Mouse (Mus musculus) right cerebral cortex, postnatal 10 days (tissue): Measurements from ENCODE around the gene Nrarp.

Experiments used
- DNase-seq, 2 experiments: peaks; one replicate each; pipeline ENCODE4 v3.0.0; 2021; ENCODE audit warnings: low spot score in 2 of 2

Gene Nrarp

DNA sequence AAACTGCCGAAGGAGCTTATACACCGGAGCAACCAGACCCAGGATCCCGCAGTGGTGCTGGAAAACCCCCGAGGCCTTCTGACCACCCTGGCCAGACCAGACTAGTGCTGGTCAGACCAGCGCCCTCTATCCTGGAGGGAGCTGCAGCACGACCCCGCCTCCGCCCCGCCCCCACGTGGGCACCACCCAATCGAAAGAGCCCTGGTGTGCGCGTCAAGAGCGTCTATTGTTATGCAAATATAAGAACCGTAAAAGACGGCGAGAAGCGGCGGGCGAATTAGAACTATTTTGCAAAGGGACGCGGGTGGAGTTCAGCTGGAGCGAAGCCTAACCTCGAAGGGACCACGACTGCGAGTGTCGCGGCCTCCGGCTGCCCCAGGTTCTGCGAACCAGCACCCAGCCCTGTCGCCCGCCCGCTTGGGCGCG, at the start of gene Nrarp:
Nrarp (plus strand) TSS at position 281 of the 426 bp plus-strand sequence.
- peak; percentile 97 to 98 for DNase-seq

DNA sequence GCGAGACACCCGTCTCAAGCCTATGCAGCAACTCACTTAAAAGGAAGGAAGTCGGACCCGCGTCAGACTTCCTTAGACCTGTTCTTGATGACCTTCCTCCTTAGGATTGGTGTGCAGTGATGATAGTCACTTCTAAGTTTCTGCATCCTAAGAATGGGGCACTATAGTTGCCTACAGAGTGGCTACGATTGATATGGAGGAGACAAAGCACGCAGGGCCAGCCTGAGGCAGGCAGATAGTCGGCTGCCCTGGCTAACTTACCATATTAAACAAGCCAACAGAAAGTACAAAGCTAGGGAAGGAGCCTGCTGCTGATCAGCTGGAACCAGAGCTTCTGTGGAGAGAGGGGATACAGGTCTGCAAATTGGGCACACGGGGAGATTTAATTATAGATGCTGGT, 49.0 kb upstream of the Nrarp start:
- DNase-seq = no peak

- DNase-seq = no peak
These were observed 42.7 kb upstream of the Nrarp start for GRCm38 (mm10) chr2:25137832-25138231.

- no peak for DNase-seq
These were observed 39.4 kb upstream of the Nrarp start for GRCm38 (mm10) chr2:25141185-25141584.

- no peak for DNase-seq
These were observed 38.6 kb upstream of the Nrarp start for GRCm38 (mm10) chr2:25141921-25142320.

DNA sequence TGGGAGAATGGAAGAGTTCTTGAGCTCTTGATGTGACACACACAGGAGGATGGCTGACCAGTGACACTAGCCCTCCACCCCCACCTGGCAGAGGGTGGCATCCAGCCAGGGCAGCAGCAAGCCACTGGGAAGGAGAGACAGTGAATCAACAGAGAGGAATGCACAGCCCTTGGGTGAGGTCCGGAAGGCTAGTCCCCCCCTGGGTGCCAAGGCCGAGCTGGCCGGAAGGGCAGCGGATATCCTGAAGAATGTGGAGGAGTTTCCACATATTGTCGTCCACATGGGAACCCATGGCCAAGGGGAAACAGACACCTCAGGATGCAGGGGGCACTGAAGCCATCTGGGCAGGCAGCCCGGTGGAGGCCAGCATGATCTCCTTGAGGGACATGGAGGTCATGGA, 35.2 kb upstream of the Nrarp start:
- no peak for DNase-seq

- DNase-seq = no peak
These were observed 33.2 kb upstream of the Nrarp start for GRCm38 (mm10) chr2:25147398-25147797.

GRCm38 (mm10) chr2:25147892-25148291, 32.7 kb upstream of the Nrarp start:
- DNase-seq = no peak

DNA sequence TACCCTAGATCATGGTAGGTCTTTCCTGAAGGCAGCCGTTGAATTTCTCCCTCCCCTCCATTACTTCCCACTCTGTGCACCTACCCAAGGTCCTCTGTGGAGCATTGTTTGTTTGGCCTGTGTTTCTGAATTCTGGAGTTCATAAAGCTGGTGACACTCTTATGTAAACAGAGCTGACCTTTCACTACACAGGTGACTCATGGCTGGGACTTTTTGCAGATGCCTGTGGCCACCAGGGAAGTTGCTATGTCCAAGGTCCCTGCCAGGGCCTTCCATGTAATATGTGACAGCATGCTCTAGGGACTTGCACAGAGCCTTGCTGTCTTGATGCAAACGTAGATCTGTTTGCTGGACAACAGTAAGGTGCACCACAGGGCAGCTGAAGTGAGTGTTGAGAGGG, 30.9 kb upstream of the Nrarp start:
- no peak for DNase-seq

DNA sequence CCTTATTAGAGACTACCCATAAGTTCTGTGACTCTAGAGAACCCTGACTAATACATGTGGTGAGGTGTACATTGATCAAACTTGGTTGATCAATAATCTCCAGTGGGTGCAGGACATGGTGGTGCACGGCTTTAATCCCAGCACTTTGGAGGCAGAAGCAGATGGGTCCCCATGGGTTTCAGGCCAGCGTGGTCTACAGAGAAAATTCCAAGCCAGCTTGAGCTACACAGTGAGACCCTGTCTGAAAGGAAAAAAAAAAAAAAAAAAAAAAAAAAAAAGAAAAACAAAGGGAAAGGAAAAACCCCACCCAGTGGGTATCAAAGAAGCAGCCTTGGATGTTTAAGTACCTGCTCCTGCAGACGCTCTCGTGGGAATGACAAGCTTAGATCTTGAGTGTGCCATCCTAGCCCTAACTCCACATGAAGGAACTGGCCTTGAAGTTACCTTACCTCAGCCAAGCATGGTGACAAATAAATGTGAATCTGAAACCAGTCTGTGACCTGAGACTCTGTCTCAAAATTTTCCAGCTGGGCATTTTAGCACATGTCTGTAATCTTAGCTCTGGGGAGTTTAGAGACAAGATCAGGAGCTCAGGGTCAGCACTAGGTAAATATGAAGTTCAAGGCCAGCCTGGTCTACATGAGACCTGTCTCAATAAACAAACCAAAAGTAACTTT, 29.1 kb upstream of the Nrarp start:
- DNase-seq = no peak

GRCm38 (mm10) chr2:25156177-25156576, 24.4 kb upstream of the Nrarp start:
- no peak for DNase-seq

GRCm38 (mm10) chr2:25156990-25157389, 23.6 kb upstream of the Nrarp start:
- no peak for DNase-seq

DNA sequence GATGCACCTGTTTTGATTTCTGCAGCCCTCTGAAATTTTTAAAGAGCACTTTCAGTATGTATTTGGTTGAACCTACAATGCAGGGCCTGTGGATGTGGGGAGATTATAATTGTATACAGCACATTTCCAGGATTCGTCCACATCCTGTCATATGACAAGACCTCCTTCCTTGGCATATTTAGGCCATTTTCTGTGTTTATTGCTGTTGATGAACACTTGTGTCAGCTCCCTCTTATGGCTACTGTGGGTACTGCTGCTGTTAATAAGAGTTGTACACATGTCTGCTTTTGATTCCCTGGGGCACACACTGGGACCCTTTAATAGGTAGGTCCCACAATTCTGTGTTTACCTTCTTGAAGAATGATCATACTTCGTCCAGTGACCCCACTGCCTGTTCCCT, 22.9 kb upstream of the Nrarp start:
- DNase-seq = peak in 1 of 2 experiments; percentile 55

GRCm38 (mm10) chr2:25167481-25167880, 13.1 kb upstream of the Nrarp start:
- no peak for DNase-seq

DNA sequence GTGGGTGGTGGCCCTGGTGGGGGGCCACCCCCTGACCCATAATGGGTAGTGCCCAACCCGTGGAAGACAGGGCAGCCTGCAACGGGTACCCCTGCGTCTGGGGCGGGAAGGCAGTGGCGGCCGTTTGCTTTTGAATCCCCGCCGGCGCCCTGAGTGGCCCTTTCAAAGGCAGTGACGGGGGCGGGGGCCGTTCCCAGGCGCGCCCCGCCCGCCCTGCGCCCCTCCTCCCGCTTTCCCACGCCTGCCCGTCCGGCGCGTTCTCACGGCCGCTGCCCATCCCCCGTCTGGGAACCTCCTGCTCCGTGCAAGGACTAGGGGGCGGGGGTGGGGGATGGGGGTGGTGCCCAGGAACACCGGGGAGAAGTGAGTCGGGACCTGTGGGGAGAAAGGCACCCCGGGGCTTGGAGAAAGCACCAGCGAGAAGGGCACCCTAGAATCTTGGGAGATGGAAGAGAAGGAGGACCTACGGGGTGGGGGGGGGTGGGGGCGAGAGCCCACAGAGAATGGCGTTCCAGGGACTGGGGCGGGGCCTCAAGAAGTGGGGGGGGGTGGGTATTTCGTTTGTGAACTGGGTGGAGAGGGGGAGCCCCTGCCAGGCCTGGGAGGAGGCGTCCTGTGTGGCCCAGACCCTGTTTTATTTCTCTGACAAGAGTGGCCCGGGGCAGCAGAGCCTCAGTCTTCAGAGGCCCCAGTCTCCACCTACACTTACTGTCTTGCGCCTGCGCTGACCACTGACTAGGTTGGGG, 12.5 kb upstream of the Nrarp start:
- DNase-seq = peak; percentile 79 to 84

DNA sequence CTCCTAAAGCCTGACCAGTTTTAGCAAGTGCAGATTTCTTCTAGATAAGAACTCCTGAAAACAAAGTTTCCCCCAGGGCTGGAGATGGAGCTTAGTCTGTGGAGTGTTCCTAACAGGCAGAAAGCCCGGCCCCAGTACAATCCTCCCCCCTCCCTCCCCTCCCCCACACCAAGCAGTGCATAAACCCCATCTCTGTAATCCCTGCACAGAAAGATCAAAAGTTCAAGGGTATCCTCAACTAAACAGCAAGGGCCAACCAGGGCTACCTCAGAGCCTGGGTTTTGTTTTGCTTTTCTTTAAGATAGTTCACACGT, 11.9 kb upstream of the Nrarp start:
- DNase-seq = no peak

GRCm38 (mm10) chr2:25169778-25170177, 10.8 kb upstream of the Nrarp start:
- DNase-seq = no peak

GRCm38 (mm10) chr2:25170326-25171100, 10.0 kb upstream of the Nrarp start:
- DNase-seq = no peak

GRCm38 (mm10) chr2:25171101-25171768, 9.3 kb upstream of the Nrarp start:
- no peak for DNase-seq

DNA sequence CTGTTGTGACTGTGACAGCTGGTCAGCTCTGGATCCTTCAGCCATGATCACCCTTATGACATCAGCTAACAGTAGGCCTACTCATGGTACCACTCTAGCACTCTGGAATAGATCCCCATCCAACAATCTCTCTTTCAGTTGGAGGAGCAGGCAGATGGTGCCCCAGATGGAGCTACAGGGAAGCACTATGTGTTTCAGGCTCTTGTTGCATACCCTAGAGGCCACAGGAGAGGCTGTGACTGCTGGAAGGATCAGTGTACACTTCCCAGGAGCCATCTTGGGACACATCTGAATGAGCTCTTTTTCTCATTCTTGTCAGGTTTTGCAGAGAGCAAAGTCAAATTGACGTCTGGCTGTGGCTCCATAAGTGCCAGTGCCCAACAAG, 8.8 kb upstream of the Nrarp start:
- peak in 1 of 2 experiments; percentile 63 for DNase-seq

- DNase-seq = peak in 1 of 2 experiments; percentile 21
These were observed 7.9 kb upstream of the Nrarp start for GRCm38 (mm10) chr2:25172629-25173028.

DNA sequence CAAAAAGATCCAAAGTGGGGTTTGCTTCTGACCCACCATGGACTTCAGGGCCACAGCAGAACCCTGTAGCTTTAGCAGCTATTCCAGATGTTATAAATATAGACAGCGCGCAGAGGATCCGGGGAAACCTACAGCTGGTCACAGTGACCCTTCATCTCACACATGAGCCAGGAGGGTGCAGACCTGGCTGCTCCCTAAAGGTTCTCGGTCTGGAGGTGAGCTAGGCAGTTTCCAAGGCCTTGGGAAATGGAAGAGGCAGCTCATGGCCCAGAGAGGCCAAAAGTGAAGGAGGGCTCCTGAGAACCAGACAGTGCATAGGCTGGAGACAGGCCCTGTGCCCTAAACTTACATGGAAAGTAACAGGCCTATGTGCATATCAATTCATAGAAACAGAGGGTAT, 6.7 kb upstream of the Nrarp start:
- DNase-seq = no peak
